Mouse (Mus musculus) liver, adult 2 months (tissue): ENCODE measurements at regions not wholly inside any gene's neighbourhood (a gene's known extent, or its start where the extent isn't known, plus 50 kb on each side); places are given as distances from the start of the nearest gene placed in this dataset.

Experiments
- DNase-seq: peaks from one replicate; pipeline ENCODE4 v3.0.0-alpha.2; 2011; ENCODE audit warnings: low read depth, low spot score; ENCODE audit errors: extremely low read depth
- H3K27ac ChIP-seq: fragments of 200-500 bp; replicated peaks from 2 replicates; pipeline ENCODE4 v1.5.1; 2012; ENCODE audit warnings: low read depth, mild to moderate bottlenecking, control low read depth, inconsistent platforms, low read length; ENCODE audit not compliant: insufficient read depth
- H3K27me3 ChIP-seq: fragments of 200-500 bp; 2 replicates; pipeline ENCODE4 v1.6.1; 2012; ENCODE audit warnings: mild to moderate bottlenecking, moderate library complexity, low read length, inconsistent platforms; ENCODE audit not compliant: control insufficient read depth, insufficient read depth
- H3K36me3 ChIP-seq: fragments of 200-500 bp; 2 replicates; pipeline ENCODE4 v1.6.1; 2012; ENCODE audit warnings: low read length, inconsistent platforms; ENCODE audit not compliant: control insufficient read depth, insufficient read depth
- H3K4me1 ChIP-seq: fragments of 200-500 bp; 2 replicates; pipeline ENCODE4 v1.6.1; 2011; ENCODE audit warnings: low read length; ENCODE audit not compliant: control insufficient read depth, insufficient read depth
- H3K4me3 ChIP-seq: fragments of 200-500 bp; 2 replicates; pipeline ENCODE4 v1.5.1; 2011; ENCODE audit warnings: low read depth, mild to moderate bottlenecking, control low read depth, low read length, moderate library complexity; ENCODE audit not compliant: insufficient read depth
- H3K79me2 ChIP-seq: fragments of 200-500 bp; 2 replicates; pipeline ENCODE4 v1.6.1; 2012; ENCODE audit warnings: inconsistent platforms, mild to moderate bottlenecking, low read length, moderate library complexity; ENCODE audit not compliant: control insufficient read depth, insufficient read depth
- H3K9ac ChIP-seq: fragments of 200-500 bp; 2 replicates; pipeline ENCODE4 v1.6.1; 2012; ENCODE audit warnings: low read depth, mild to moderate bottlenecking, control low read depth, inconsistent platforms, low read length
- CTCF ChIP-seq: fragments of 200-500 bp; IDR thresholded peaks from 2 replicates; pipeline ENCODE4 v1.5.1; 2011; ENCODE audit warnings: low read depth, low read length, control low read depth
- POLR2A ChIP-seq: fragments of 200-500 bp; IDR thresholded peaks from 2 replicates; pipeline ENCODE4 v1.6.1; 2011; ENCODE audit warnings: low read length, control low read depth; ENCODE audit not compliant: insufficient read depth; ENCODE audit errors: extremely low read depth
- WGBS: fragments of 180-500 bp; shearing (Covaris S2); methylation state at CpG from one replicate; pipeline ENCODE4 v1.1.7; 2018; 5-methylcytosine and 5-hydroxymethylcytosine counted together

GRCm38 (mm10) chr7:34587239-34587638 lies 69.3 kb downstream of the Kctd15 start:
- no peaks in the 10 kb centered on the region for H3K79me2 ChIP-seq
- H3K9ac ChIP-seq: no peak overlapping the region
- H3K4me1 ChIP-seq: no peaks in the 10 kb centered on the region
- H3K27ac ChIP-seq: no peak overlapping the region
- WGBS: 96% methylated on average over 3 of the region's 3 CpGs
- DNase-seq: no peak
- no peaks in the 10 kb centered on the region for H3K36me3 ChIP-seq
- H3K4me3 ChIP-seq: no peak overlapping the region
- no peaks in the 10 kb centered on the region for H3K27me3 ChIP-seq
- TF ChIP-seq POLR2A: no peak

- WGBS: 72% methylated on average over 4 of the region's 4 CpGs
- Histone ChIP-seq H3K36me3 (no peaks in the 10 kb centered on the region), H3K9ac (no peak overlapping the region), H3K27ac (no peak overlapping the region), H3K79me2 (no peaks in the 10 kb centered on the region), H3K27me3 (no peaks in the 10 kb centered on the region), H3K4me1 (no peaks in the 10 kb centered on the region), H3K4me3 (no peak overlapping the region)
- DNase-seq: no peak
- no peak for TF ChIP-seq POLR2A
- no peak for TF ChIP-seq CTCF
Observed at GRCm38 (mm10) chr7:34585312-34585865, 71.1 kb downstream of the Kctd15 start.

GRCm38 (mm10) chr7:34584870-34585269 lies 71.7 kb downstream of the Kctd15 start:
- no peak overlapping the region for H3K27ac ChIP-seq
- H3K36me3 ChIP-seq: no peaks in the 10 kb centered on the region
- 92% methylated on average over 7 of the region's 7 CpGs for WGBS
- H3K27me3 ChIP-seq: no peaks in the 10 kb centered on the region
- H3K4me1 ChIP-seq: no peaks in the 10 kb centered on the region
- no peak for DNase-seq
- no peak for TF ChIP-seq POLR2A
- no peak for TF ChIP-seq CTCF
- H3K4me3 ChIP-seq: no peak overlapping the region
- H3K9ac ChIP-seq: no peak overlapping the region
- no peaks in the 10 kb centered on the region for H3K79me2 ChIP-seq

- no peaks in the 10 kb centered on the region for H3K36me3 ChIP-seq
- no peak overlapping the region for H3K4me3 ChIP-seq
- no peaks in the 10 kb centered on the region for H3K4me1 ChIP-seq
- no peak for TF ChIP-seq POLR2A
- no peak for TF ChIP-seq CTCF
- WGBS: 89% methylated on average over 9 of the region's 9 CpGs
- H3K9ac ChIP-seq: no peak overlapping the region
- no peaks in the 10 kb centered on the region for H3K27me3 ChIP-seq
- H3K27ac ChIP-seq: no peak overlapping the region
- H3K79me2 ChIP-seq: no peaks in the 10 kb centered on the region
- DNase-seq: no peak
Observed at GRCm38 (mm10) chr7:34580866-34581265, 75.7 kb downstream of the Kctd15 start.

GRCm38 (mm10) chr7:34571295-34571694 lies 85.2 kb downstream of the Kctd15 start:
- no peaks in the 10 kb centered on the region for H3K27me3 ChIP-seq
- no peaks in the 10 kb centered on the region for H3K4me1 ChIP-seq
- H3K79me2 ChIP-seq: no peaks in the 10 kb centered on the region
- TF ChIP-seq POLR2A: no peak
- no peak for TF ChIP-seq CTCF
- no peak overlapping the region for H3K27ac ChIP-seq
- H3K9ac ChIP-seq: no peak overlapping the region
- H3K4me3 ChIP-seq: no peak overlapping the region
- no peak for DNase-seq
- no peaks in the 10 kb centered on the region for H3K36me3 ChIP-seq
- WGBS: 63% methylated on average over 10 of the region's 10 CpGs

- TF ChIP-seq POLR2A (no peak), CTCF (no peak)
Observed at GRCm38 (mm10) chr7:34570114-34571065, 86.1 kb downstream of the Kctd15 start.

More at GRCm38 (mm10) chr7:34570114-34571065, 86.1 kb downstream of the Kctd15 start:
- DNase-seq: no peak
- Histone ChIP-seq H3K9ac (no peak overlapping the region), H3K4me3 (peak overlapping the region; percentile 0; the same call in 1 of the 2 replicates), H3K27ac (no peak overlapping the region), H3K36me3 (no peaks in the 10 kb centered on the region), H3K4me1 (no peaks in the 10 kb centered on the region), H3K79me2 (no peaks in the 10 kb centered on the region), H3K27me3 (no peaks in the 10 kb centered on the region)
- 5% methylated on average over 43 of the region's 43 CpGs for WGBS
